Mouse (Mus musculus): ENCODE data around the gene Rnf213.

Rnf213 gene

DNA sequence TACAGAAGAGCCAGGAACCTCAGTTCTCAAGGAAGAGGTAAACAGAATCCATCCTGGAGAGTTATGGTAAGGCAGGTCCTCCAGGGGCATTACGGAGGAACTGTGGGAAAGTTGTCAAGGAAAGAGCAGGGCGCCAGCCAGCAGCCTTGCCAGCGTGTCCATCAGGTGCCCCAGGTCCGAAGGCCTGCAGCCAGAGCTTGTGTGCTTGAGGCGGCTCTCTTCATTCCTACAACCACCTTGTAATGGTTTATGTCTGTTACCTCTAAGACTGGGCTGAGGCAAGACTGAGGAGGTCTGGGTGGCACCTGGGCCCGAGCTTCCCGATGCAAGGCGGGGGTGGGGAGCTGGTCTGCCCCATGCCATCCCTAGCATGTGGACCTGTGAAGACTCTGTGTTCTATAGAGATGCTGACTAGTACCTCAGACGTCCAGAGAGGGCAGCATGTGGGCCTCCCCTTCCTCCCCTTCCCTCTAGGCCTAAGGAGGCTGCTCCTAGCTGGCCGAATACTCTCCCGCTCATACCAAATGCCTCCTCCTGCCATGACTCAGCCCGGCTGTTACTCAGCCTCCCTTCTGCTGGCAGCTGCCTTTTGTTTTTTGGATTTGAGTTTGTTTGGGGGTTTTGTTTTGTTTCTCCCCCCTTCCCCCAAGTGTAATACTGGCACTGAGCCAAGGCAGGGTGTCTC, 123.9 kb downstream of the Rnf213 start:
- DNase-seq = no peak

DNA sequence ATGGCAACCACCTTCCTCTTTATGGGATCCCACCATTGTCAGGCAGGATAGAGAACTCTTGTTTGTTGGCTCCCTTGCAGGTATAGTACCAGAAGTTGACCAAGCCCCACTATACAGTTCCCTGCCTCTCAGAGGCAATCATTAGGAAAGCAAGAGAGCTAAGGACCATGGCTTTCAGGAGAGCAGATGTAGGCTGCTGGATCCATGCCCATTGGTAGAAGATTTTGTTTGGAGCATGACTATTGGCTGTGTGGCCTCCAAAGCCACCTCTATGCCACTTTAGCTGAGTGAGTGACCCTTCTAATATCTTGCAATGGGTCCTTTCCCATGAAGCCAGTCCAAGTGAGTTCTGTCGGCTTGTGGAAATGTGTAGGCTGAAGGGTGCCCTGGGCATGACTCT, 126.5 kb downstream of the Rnf213 start:
- DNase-seq = no peak

DNA sequence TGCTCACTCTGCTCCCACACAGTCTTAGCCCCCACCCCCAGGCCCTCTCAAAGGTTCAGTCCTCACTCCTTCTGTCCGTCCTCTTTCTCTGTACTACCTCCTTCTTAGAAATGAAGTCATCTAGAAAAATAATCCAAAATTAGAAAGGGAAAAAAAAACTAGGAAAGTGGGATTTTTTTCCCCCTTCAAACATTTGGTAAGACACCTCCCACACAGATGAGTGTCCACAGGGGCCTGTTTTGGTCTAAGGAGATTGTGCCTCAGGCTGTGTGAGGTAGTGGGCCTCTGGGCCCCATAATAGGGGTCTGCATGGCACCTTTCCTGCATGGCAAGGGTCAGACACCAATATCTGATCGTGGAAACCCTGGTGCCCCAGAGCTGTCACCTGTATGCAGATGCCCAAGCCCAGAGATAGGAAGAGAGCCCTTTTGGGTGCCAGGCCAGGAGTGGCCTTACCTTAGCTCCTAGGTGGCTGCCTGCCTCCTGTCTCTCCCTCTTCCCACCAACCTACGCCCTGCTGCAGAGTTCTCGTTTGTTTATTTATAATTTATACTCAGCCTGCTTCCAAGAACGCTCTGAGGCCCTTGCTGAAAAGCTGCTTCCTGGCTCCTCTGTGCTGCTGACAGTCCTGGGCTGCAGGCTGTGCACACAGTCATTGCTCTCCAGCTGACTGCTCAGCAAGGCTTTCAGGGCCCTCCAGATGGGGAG, 127.3 kb downstream of the Rnf213 start:
- DNase-seq = no peak

DNA sequence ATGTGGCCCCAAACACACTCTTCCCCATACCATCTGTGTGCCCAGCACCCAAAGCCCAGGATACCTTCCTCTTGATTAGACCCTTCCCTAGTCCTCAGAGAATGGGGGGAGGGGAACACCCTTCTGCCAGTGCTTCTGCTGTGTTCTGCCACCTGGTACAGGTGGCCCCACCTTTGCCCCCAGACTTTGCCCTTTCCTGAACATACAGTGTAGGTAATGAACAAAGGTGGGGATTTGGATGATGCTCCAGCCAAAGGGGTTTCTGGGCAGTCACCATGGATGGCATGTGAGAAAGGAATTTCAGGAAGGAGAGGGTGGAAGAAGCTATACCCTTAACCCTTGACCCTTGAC, 127.8 kb downstream of the Rnf213 start:
- no peak for DNase-seq

DNA sequence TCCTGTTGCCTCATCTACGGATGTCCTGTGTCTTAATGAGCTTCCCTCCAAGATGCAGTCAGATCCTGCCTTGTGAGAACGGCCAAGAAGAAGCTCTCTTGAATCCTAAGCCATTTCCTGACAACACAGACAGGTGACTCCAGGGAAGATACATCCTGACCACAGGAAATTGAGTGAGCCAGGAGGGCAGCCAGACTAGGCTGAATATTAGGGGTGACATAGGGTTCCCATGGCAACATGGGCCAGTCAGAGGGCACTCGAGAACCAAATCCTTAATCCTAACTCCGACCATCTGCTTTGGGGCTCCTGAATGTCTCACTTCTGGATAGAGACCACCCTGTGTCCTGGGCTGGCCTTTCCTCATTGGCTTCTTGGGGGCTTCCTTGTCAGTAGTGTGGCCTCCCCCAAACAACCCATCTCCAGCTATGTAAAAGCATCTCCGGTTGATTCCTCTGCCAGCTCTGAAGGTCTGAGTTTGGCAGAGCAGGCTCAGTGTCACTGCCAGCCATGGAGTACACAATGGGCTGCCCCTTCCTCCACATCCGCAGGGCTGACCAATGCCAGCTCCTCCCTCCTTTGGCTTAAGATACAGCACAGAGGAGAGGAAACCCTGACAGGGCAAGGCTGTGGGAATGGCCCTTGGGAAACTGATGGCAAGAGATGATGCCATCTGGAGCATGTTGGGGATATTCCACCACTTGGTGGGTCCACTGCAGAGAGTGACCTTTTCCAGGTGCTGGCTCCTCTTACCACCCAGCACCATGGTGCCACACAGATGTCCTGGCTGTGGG, 129.2 kb downstream of the Rnf213 start:
- no peak for DNase-seq

DNA sequence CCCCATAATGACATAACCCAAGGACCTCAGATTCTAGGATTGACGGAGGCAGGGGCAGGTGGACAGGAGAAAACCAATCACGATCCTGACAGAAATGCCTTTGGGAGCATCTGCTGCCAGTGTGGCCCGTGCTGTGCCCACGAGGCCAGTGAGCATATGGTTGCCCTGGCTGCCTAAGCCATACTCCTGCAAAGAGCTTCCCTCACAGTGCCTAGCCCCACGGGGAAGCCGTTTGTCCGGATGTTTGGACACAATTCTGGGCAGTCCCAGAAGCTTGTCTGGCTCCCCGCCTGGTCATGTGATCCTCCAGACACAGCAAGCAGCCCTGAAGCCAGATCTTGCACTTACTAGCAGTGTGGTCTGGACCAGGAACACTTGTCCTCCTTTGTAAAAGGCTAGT, 129.9 kb downstream of the Rnf213 start:
- peak in 1 of 2 experiments; percentile 28 for DNase-seq

DNA sequence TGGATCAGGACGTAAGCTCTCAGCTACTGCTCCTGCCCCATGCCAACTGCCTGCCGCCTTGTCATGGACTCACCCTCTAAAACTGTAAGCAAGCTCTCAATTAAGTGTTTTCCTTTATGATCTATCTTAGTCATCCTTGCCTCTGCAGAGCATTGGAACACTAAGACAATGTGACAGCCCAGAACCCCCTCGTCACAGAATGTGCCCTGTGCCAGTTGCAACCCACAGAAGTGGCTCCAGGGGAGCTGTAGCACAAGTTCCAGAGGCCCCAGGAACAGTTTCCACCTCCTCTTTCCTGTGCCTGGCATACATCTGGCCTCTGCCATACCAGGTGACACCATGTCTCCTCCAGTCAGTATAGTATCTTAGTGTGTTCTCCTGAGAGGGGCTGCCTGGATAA, 130.5 kb downstream of the Rnf213 start:
- no peak for DNase-seq

DNA sequence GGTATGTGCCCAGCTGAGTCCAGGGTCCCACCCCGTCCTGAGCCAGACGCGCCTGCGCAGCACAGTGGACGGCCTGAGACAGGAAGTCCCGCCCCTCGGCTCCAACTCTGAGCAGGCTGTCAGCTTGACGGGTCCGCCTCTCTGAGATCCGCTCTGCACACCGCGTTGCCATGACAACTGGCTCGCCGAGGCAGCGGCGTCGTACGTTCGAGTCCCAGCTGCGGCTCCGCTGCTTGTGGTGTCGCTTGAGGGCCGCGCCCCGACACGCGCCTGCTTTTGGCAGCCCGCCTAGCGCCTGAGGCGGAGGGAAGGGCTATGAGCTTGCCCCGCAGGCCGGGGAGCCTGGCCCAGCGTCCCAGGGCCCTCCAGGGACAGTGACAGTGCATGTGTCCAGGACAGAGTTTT, 131.6 kb downstream of the Rnf213 start:
- DNase-seq = peak; percentile 91 to 94

DNA sequence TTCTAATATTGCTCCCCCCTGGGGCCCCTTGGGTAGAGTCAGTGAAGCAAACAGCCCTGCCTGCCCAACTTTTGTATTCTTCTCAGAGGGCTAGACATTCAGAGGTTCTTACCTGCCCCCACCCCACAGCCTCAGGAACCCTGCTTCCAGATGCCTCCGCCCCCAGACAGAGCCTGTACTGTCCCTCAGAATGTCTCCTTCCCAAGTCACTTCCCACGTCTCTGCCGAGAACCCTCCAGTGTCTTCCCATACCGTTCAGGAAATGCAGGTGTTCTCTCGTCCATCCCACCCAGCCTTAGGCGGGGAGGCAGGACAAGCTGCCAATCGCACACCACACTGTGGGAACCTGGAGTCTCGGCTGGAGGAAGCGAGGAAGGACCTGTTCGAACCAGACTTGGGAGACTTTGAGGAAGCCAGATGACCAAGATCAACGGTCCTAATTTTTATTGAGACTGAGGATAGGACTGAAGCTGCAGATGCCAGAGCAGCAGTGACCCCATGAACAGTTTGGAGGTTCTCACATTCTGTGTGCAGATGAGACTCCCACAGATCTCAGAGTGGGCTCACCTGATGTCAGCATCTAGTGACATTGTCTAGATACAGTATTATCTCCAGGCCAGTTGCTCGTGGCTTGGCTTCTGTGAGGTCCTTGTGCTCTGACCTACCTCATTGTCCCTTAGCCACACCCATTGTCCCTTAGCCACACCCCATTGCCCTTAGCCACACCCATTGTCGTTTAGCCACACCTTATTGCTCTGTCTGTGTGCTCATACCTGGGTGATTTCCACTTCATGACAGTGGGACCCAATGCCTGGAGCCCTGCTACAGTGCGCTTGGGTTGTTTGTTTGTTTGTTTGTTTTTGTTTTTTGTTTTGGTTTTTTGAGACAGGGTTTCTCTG, 133.4 kb downstream of the Rnf213 start:
- no peak for DNase-seq

DNA sequence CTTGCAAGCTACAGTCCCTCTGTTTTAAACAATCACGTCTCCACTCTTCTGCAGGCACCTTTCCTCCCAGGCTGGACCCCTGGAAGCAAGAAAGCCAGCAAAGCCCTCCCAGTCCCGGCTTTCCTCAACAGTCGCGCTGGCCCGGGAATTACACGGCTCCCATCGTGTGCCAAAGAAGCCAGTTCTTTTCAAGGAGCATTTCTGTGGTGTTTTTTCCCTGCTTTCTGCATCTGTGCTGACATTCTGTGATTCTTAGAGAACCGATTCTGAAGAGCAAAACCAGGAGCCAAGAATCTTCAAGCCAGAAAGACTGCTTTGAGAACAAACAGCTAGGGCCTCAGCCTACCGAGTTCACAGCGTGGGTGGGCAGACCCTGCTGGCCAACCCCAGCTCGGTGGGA, 136.0 kb downstream of the Rnf213 start:
- no peak for DNase-seq

DNA sequence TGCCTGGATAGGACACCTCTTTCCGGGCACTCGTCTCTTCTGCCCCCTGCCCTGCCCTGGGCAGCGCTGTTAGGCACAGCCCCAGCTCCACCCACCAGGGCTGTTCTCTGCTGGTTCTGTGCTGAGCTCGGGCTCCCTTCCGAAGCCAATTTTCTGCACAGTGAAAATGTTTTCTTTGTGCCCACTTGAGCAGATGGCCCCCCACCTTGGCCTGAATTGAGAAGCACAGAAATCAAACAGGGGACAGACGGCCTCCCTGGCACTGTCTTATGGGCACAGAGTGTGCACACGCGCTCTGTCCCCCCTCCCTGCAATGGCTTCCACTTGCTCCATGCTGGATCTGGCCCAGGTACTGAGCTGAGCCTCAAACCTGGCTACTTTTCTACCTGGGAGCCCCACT, 139.6 kb downstream of the Rnf213 start:
- DNase-seq = no peak

DNA sequence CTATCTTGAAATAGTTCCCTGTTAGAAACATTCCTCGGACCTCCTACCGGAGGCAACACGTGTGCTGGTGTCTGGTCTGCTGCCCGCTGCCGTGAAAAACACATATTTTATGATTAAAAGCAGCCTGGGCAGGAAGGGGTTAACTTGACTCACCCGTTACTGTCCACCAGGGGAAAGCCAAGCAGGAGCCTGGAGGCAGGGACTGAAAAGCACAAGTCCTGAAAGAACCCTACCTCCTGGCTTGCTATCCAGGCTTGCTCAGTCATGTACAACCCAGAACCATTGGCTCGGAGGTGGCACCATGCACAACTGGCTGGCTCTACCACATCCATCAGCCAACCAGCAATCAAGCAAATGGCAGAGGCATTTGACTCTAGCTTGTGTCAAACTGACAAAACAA, 140.8 kb downstream of the Rnf213 start:
- no peak for DNase-seq
